Mouse (Mus musculus) heart, adult 18-20 months (tissue): ENCODE measurements around the gene Tcf7l2. TPM values are rescaled to one million over a fixed set of nuclear protein-coding genes. Genes with fewer than 3 reads are reported as not detected.

Experiments used
- DNase-seq, 2 experiments: peaks; one replicate each; pipeline ENCODE4 v3.0.0; 2021 to 2022; ENCODE audit warnings: mixed read lengths in 1 of 2
- total RNA-seq, 2 experiments: library from RNA; stranded (reverse); gene quantifications; 2 replicates each; pipeline ENCODE4 v1.2.3; 2021

Tcf7l2 gene
- total RNA-seq, 2 experiments from 2014 or later = 11.9 to 13.2 TPM

GRCm38 (mm10) chr19:55941253-55942125 lies 199.9 kb downstream of the Tcf7l2 start:
- DNase-seq = no peak

DNA sequence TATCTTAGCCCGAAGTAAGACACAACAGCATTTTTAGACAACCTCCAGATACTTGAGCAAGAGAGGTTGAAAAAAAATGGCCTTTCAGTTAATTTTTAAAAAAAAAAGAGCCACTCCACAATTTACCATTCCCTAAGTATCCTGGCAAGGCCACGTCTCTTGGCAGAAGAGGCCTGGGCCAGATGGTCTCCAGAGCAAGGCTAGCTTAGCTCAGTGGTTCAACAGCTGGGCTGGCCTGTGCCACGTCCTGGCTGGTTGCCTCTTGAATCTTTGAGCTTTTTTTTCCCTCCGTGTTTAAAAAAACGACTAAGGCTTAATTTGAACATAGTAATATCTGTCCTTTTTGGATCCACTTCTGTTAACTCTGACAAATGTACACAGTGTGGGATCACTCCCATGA lies 209.8 kb downstream of the Tcf7l2 start:
- peak; percentile 67 to 79 for DNase-seq

- peak; percentile 44 to 56 for DNase-seq
Observed at GRCm38 (mm10) chr19:55953207-55953606, 211.6 kb downstream of the Tcf7l2 start.

DNA sequence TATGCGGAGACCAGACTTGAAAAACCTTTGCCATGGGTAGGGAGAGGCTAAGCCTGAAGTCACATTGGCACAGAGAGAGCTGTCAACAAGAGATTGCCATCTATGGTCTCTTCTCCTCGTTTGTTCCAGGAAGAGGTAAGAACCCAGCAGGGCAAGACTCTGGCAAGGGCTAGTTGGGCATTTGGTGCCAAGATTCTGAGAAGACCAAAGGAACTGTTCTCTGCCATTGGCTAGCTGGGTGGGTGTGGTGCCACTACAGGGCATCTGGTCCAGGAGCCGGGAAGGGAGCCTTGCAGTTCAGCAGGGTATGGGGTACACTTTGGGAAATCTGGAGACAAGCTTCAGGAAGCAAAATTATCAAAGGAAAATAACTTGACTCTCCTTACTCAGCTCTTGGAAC lies 213.5 kb downstream of the Tcf7l2 start:
- DNase-seq = no peak

DNA sequence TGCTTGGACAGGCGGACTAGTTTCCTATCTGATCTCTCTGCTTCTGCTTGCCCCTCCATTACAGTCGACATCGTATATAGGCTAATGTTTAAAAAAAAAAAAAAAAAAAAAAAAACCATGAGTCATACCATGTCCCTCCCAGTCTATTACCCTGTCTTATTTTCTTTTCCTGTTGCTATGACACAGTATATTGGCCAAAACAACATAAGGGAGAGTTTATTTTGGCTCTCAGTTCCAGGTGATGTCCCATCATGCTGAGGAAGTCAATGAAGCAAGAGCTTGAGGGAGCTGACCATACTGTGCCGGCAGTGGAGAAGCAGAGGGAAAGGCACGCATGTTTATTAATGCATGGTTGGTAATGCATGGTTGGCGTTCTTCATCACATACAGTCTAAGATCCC lies 215.1 kb downstream of the Tcf7l2 start:
- DNase-seq = no peak

DNA sequence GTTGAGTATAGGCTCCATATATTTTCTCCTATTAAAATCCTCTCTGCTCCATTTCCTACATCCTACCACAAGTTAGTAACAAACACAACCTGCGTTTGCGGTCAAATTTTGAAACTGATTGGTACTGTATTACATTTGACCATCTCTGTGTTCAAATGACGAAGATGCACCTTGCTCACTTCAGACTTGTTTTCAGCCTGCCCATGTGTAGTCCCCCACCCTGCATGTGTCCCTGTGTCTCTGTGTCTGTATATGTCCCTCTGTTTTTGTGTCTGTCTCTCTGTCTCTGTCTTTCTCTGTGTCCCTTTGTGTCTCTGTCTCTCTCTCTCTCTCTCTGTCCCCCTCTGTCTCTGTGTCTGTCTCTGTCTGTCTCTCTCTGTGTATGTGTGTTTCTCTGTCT lies 222.8 kb downstream of the Tcf7l2 start:
- DNase-seq = no peak

DNA sequence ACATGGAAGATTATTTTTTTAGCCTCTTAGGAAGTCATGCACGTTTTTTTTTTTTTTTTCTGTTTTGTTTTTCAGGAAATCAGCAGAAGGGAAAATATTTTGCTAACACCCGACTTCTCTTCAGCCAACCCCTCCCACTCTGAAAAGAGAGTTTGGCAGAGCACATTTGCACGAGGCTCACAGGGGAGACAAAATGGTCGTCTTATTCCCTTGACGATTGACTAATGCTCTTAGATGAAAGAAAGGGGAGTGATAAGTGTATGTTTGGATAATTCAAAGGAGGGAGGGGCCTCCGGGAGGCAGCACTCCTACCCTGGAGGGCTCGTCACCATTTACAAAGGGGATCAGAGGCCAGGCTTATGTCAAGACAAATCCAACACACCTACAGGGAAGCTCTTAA lies 224.4 kb downstream of the Tcf7l2 start:
- no peak for DNase-seq

DNA sequence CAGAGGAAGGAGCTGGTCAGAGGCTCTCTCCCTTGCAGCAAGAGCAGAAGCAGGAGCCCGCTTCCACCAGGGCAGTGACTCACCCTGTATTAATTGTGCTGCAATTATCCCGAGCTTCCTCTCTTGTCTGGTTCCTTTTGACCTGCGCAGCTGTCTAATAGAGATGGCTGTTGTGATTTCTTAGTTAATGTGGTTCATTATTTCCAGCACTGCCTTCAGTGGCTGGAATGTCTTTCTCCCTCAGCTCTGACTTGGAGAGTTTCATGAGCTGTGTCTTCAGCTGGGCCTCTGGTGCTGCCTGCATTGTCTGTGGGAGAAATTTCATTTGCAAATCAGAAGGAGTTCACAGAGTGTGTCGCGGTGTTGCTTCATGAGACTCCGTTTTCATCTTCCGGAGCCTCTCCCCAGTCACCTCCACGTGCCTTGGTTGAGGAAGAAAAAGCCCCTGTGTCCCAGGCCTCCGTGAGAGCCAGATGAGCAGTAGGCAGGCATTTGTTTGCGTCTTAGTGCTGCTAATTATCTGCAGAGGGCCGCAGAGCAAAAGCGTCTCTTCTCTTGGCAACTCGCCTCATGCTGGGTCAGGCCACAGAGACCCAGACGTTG lies 228.4 kb downstream of the Tcf7l2 start:
- no peak for DNase-seq

DNA sequence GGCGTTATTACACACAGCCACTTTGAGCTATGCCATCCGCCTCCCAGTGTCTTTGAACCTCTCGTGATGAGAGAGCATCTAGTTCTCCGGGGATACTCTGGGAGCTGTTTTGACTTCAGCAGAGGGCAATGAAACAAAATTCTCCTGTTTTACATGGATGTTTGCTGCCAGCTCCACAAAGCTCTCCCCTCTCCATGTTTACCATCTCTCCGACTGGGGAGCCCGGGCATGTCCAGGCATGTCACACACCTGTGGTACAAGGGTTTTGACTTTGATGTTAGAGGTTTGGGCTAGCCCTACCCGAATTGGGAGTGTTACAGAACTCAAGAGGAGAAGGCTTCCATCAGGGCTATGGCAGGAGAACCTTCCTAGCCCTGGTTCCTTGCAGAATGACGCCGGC lies 234.5 kb downstream of the Tcf7l2 start:
- DNase-seq = no peak
